Mouse (Mus musculus): Measurements from ENCODE around the gene Fam167b.

Gene Fam167b

GRCm38 (mm10) chr4:129608426-129609025, 30.2 kb upstream of the Fam167b start:
- DNase-seq (ENCODE audit: extremely low spot score), result peak; percentile 82

- peak; percentile 84 for DNase-seq (ENCODE audit: extremely low spot score)
Observed at GRCm38 (mm10) chr4:129600233-129601158, 22.1 kb upstream of the Fam167b start, which contains the start of the genes Eif3i and Tmem234. Eif3i (minus strand) TSS chr4:129600648. Tmem234 (plus strand) TSS chr4:129600668.

- DNase-seq (ENCODE audit: extremely low spot score), result no peak
Observed at GRCm38 (mm10) chr4:129588865-129589264, 10.5 kb upstream of the Fam167b start.

GRCm38 (mm10) chr4:129586943-129587342, 8.6 kb upstream of the Fam167b start:
- DNase-seq (ENCODE audit: extremely low spot score), result no peak

GRCm38 (mm10) chr4:129585773-129586172, 7.4 kb upstream of the Fam167b start:
- no peak for DNase-seq (ENCODE audit: extremely low spot score)

- peak; percentile 87 for DNase-seq (ENCODE audit: extremely low spot score)
Observed at GRCm38 (mm10) chr4:129584884-129585608, 6.7 kb upstream of the Fam167b start.

- DNase-seq (ENCODE audit: extremely low spot score), result no peak
Observed at GRCm38 (mm10) chr4:129584370-129584769, 6.0 kb upstream of the Fam167b start.

- DNase-seq (ENCODE audit: extremely low spot score), result no peak
Observed at GRCm38 (mm10) chr4:129582251-129582650, 3.9 kb upstream of the Fam167b start.

- no peak for DNase-seq (ENCODE audit: extremely low spot score)
Observed at GRCm38 (mm10) chr4:129580347-129580746, 2.0 kb upstream of the Fam167b start.

- DNase-seq (ENCODE audit: extremely low spot score), result no peak
Observed at GRCm38 (mm10) chr4:129577688-129578087, 661 bp downstream of the Fam167b start.

GRCm38 (mm10) chr4:129576863-129577491, 1.4 kb downstream of the Fam167b start:
- DNase-seq (ENCODE audit: extremely low spot score), result peak; percentile 54

- DNase-seq (ENCODE audit: extremely low spot score), result no peak
Observed at GRCm38 (mm10) chr4:129575171-129575844, 3.0 kb downstream of the Fam167b start.

- DNase-seq (ENCODE audit: extremely low spot score), result no peak
Observed at GRCm38 (mm10) chr4:129573430-129573829, 4.9 kb downstream of the Fam167b start, which contains the start of gene Lck. Lck (minus strand) TSS chr4:129573641.

- DNase-seq (ENCODE audit: extremely low spot score), result no peak
Observed at GRCm38 (mm10) chr4:129573093-129573370, 5.3 kb downstream of the Fam167b start.

GRCm38 (mm10) chr4:129572236-129573092, 5.9 kb downstream of the Fam167b start:
- DNase-seq (ENCODE audit: extremely low spot score), result no peak

GRCm38 (mm10) chr4:129571551-129572084, 6.7 kb downstream of the Fam167b start:
- DNase-seq (ENCODE audit: extremely low spot score), result no peak

GRCm38 (mm10) chr4:129570028-129570427, 8.3 kb downstream of the Fam167b start:
- no peak for DNase-seq (ENCODE audit: extremely low spot score)

- DNase-seq (ENCODE audit: extremely low spot score), result no peak
Observed at GRCm38 (mm10) chr4:129568366-129568765, 10.0 kb downstream of the Fam167b start.

GRCm38 (mm10) chr4:129565139-129565538, 13.2 kb downstream of the Fam167b start:
- DNase-seq (ENCODE audit: extremely low spot score), result no peak

- peak; percentile 68 for DNase-seq (ENCODE audit: extremely low spot score)
Observed at GRCm38 (mm10) chr4:129563718-129564117, 14.6 kb downstream of the Fam167b start.
